Mouse (Mus musculus): ENCODE measurements around the gene Slc37a1.

- TF ChIP-seq POLR2A (IDR thresholded peaks at IDR 0.05; ENCODE audit: borderline replicate concordance, insufficient read depth, low read length) (no peak), CTCF (IDR thresholded peaks at IDR 0.05; ENCODE audit: borderline replicate concordance, insufficient read depth, low read depth, low read length) (no peak)
Observed at GRCm38 (mm10) chr17:31353255-31353654, 66.7 kb downstream of the Slc37a1 start.
